Mouse (Mus musculus) megakaryocyte progenitor cell, adult 5-6 weeks (primary cell): ENCODE measurements at regions not wholly inside any gene's neighbourhood (a gene's known extent, or its start where the extent isn't known, plus 50 kb on each side); places are given as distances from the start of the nearest gene placed in this dataset.
A peak's percentile ranks its signal among the peaks of the same experiment; 100 is the strongest.

Experiments used
- ATAC-seq: replicated peaks from 2 replicates; pipeline ENCODE4 v1.8.0; 2016; ENCODE audit warnings: mild to moderate bottlenecking, moderate TSS enrichment, inconsistent platforms; ENCODE audit not compliant: poor library complexity

GRCm38 (mm10) chr3:70201334-70201943, 194.0 kb downstream of the Otol1 start:
- no peak for ATAC-seq

- ATAC-seq = no peak
Observed at GRCm38 (mm10) chr3:70215195-70215594, 207.8 kb downstream of the Otol1 start.

DNA sequence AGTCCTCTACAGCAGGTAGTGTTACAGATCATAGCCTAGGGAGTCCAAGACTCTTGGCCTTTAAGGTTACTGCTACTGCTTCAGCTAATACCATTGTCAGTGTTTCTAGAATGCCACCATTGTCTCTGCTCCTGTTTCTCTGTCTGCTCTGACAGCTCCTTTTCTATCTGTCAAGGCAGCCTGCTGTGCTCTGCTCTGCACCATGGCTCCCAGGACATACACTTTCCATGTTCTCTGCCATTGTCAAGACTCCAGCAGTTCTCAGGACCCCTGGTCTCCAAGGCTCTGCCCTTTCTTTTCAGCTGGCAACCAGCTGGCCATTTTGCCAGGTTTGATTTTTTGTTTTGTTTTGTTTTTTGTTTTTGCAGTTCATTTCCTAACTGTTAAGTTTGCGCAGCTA, 208.7 kb downstream of the Otol1 start:
- no peak for ATAC-seq

DNA sequence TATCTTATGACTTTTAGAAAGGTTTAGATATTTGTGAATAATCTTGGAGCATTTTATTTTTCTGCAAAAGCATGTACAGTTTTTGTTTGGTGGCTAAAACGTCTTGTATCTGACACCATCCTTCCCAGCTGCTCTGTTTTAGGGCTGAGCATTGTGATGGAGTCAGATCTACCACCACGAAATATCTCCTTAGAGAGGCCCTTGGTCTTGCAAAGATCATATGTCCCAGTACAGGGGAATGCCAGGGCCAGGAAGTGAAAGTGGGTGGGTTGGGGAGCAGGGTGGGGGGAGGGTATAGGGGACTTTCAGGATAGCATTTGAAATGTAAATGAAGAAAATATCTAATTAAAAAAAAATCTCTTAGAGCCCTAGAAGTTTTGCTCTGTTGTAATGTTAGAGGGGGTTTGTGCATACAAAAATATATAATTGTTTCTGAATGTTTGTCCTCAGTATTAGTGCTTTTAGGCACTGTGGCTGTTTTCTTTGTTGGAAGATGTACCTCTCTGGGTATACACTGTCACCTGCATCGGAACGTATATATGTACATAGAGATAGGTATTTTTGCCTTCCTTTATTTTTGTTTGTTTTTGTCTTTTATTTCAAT, 211.4 kb downstream of the Otol1 start:
- no peak for ATAC-seq

- no peak for ATAC-seq
Observed at GRCm38 (mm10) chr3:70223443-70224065, 216.1 kb downstream of the Otol1 start.

- no peak for ATAC-seq
Observed at GRCm38 (mm10) chr3:70224846-70225245, 217.4 kb downstream of the Otol1 start.

DNA sequence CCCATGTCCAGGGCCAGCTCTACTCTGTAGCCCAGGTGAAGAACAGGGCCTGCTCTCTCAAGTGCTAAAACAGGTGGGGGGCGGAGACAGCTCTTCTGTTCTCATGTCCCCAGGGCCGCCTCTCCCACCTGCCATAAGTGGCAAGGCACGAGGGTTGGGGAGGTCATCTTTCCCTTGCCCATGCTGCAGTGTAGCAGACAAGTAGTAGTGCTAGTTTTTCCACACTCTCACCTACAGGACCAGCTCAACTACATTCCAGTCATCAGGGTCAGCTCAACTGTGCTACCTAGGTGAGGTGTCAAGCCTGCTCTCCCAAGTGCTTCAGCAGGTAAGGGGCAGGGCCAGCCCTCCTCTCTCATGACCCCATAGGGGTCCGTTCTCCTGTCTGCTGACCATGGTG, 219.8 kb downstream of the Otol1 start:
- ATAC-seq = no peak

GRCm38 (mm10) chr3:70248655-70249054, 241.2 kb downstream of the Otol1 start:
- ATAC-seq = no peak

DNA sequence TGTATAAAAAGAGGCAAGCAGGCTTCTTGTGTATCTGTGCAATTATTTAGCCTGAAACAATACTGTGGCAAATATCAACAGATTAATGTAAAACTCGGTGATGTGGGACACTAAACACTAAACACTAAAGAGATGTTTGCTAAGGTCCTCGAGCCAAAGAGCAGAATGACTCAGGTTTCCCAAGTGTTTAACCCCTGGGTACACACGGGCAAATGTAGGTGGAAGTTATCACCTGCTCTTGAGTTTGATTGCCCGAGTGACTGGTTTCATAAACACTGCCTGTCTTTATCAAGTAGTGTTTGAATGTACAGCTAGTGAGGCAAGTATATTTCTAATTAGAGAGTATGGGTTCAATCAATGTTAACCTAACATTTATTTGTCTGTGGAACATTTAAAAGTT, 242.5 kb downstream of the Otol1 start:
- ATAC-seq = no peak

DNA sequence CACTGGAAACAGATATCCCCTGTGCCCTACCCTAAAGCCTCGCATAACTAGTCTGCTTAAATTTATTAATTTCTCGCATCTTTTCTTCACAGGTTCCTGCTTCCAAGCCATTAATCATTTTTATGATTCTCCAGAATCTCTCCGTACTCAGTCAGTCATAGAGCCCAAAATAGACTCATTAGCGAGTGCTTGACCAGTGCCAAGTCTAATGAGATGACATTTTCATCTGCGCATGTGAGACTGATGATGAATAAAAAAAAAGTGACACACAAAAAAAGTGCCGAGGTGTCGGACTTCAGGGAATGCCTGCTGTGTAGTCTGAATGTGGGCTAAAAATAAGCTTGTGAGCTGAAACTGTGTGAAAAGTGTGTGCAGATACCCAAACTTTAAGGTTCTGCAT, 243.3 kb downstream of the Otol1 start:
- no peak for ATAC-seq

- ATAC-seq = no peak
Observed at GRCm38 (mm10) chr3:70263318-70263717, 255.9 kb downstream of the Otol1 start.

DNA sequence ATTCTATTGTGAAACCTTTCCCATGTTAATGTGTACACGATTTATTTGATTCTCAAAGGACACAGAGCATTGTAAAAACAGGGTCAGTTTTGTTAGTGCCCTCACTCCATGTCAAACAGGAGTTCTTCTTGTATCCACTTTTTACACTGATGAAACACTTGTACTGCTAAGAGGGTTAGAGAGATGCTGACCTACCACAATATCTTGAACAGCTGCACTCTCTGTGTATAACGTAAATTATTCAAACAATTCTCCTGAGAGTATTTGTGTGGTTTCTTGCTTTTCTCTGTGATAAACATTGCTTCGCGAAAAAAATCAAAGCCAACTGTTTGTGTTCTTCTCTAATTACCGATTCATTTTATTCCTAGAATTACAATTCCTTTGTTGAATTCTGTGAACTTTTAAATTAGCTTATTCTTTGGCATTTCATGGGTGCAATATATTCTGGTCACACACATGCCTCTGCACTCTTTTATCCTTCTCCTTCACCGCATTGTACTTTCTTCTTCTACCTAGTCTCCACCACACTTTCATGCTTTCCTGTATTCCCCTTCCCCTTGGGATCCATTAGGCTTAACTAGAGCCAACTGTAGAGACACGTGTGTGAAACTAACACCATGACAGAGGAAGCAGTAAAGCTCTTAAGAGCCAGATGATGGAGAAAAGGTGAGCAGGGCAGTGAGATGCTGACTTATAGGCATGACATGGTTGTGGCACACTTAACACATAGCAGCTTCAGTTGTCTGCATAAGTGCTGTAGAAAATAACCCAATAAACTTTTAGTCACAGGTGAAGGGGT, 281.4 kb downstream of the Otol1 start:
- no peak for ATAC-seq

GRCm38 (mm10) chr3:70307556-70307955, 300.1 kb downstream of the Otol1 start:
- no peak for ATAC-seq

- no peak for ATAC-seq
Observed at GRCm38 (mm10) chr3:70308061-70308461, 300.6 kb downstream of the Otol1 start.

- no peak for ATAC-seq
Observed at GRCm38 (mm10) chr3:70309304-70309703, 301.9 kb downstream of the Otol1 start.

DNA sequence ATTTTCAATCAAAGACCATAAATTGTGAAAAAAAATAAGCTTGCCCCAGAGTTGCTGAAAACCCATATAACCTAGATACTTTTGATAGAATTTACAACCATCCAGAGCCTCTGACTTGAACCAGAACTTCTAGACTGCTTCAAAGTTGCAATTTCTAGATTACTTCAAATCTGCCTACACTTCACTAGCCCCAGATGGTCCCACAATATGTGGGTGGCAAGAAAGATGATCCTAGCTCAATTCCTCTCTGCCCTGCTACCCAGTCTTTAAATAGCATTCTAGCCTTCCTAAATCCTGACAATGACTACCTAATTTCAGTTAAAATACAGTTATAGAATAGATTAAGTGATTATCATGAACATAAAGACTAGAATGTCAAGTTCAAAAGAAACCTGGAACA, 303.6 kb downstream of the Otol1 start:
- ATAC-seq = no peak

- ATAC-seq = no peak
Observed at GRCm38 (mm10) chr3:70312034-70312433, 304.6 kb downstream of the Otol1 start.

DNA sequence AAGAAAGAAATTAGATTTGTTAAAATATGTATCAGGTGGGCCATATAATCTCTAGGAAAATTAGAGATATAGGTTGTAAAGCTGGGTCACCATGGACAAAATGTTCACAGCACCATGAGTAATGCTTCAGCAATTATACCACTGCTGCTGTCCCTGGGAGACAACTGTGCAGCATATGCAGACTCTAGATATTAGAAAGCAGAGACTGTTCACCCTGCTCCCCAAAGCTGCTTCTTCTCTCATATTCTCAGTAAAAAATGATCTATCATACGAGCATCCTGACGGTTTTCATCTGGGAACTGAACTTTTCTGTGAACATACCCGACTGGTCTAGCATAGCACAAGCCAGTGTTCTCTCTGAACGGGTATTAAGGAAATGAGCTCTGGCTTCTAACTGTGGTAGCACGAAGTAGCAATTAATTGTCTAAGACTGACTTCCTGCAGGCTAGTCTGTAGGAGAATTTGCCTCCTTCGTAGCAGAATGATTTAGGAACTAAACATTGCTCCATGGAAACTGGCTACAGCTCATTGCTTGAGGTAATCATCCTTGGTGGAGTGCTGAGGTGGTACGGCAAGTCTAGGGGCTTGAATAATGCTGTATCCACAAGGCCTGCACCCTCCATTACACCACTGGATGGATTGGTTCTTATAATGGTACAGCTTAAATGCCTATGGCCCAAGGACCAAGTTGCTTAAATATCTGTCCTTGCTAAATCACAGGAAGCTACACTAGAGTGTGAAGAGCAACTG, 305.9 kb downstream of the Otol1 start:
- ATAC-seq = no peak

GRCm38 (mm10) chr3:70314239-70314638, 306.8 kb downstream of the Otol1 start:
- ATAC-seq = peak; percentile 64

DNA sequence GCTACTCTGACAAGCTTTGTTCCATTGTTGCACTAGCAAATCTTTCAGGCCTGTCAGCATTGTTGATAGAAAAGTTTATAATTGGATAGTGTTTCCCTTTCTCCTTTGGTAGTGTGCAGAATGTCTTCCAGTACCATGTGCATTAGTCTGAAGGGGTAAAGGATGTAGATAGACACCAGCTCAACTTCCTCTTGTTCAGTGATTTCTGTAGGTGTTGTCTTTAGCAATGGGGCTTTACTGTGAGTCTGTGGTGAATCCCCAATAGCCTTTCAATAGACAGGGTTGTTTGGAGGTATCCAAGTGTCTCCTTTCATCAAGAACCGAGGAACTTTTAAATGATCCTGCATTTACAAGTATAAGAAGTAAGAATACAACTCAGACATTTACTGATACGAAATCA, 311.0 kb downstream of the Otol1 start:
- no peak for ATAC-seq

- no peak for ATAC-seq
Observed at GRCm38 (mm10) chr3:70319139-70319538, 311.7 kb downstream of the Otol1 start.
